8 mouse cellular contexts compared by ENCODE assay signal in genomic region chr4:56946641-56947640, GRCm38 (mm10). TPM values are rescaled to one million over a fixed set of nuclear protein-coding genes. Genes with fewer than 3 reads are reported as not detected.
DNase-seq lines count a peak whose midpoint lies in the region; ATAC-seq lines count a peak whose summit lies in the region.

Gene Tmem245 (minus strand): TSS chr4:56947437.

- peak; percentile 97 to 98 for ATAC-seq in hematopoietic stem cell, adult 5-6 weeks (replicated peaks in 1 of 2; ENCODE audit: insufficient read depth in 1 of 2, low FRiP score in 2 of 2, low TSS enrichment in 1 of 2, low read depth in 1 of 2, poor library complexity in 2 of 2, severe bottlenecking in 2 of 2)
- peak; percentile 94 for ATAC-seq in lung, embryonic 16.5 days (ENCODE audit: low read depth)

- DNase-seq in MEL-GATA-1-ER (ENCODE audit: extremely low read depth, low read depth) = peak; percentile 88
- peak; percentile 91 for DNase-seq in cerebellum, adult 8-10 months
- peak; percentile 97 for DNase-seq in forelimb bud, embryonic 11.5 days (ENCODE audit: low read depth, low spot score)
- DNase-seq in layer of hippocampus, adult 9-10 months (ENCODE audit: low spot score) = peak; percentile 81
- peak; percentile 64 for DNase-seq in ovary, postnatal 10 days (ENCODE audit: low spot score)
- peak; percentile 82 to 88 for DNase-seq in thymus, postnatal 10 days (ENCODE audit: low spot score in 2 of 2)

- H3K27ac ChIP-seq in lung, embryonic 16.5 days (ENCODE audit: low read length) = peak within 1 kb of the TSS; percentile 90

- peaks cover 35% of the 10 kb centered on the region for H3K4me1 ChIP-seq in lung, embryonic 16.5 days (replicated peaks; ENCODE audit: control insufficient read depth, insufficient read depth, low read length)

- H3K36me3 ChIP-seq in lung, embryonic 16.5 days (ENCODE audit: control insufficient read depth, insufficient read depth, low read length) = no peaks in the 10 kb centered on the region

- WGBS in lung, embryonic 16.5 days = under 1% methylated on average over 101 of the region's 107 CpGs

- peak within 1 kb of the TSS; percentile 92 for H3K4me3 ChIP-seq in lung, embryonic 16.5 days (ENCODE audit: low read length)

- peak within 1 kb of the TSS; percentile 75 for H3K4me2 ChIP-seq in lung, embryonic 16.5 days (ENCODE audit: low read depth, low read length)

- H3K27me3 ChIP-seq in lung, embryonic 16.5 days (ENCODE audit: control insufficient read depth, insufficient read depth, low read depth, low read length) = no peaks in the 10 kb centered on the region

- peak within 1 kb of the TSS; percentile 83 for H3K9ac ChIP-seq in lung, embryonic 16.5 days (ENCODE audit: low read length)

- no peaks in the 10 kb centered on the region for H3K9me3 ChIP-seq in lung, embryonic 16.5 days (ENCODE audit: control insufficient read depth, low read length)

RNA-seq across cellular contexts. Expression of gene Tmem245, which starts in this region (rescaled TPM):
- 10.2 and 11.8 TPM in 2 replicates for total RNA-seq in hematopoietic stem cell, adult 5-6 weeks (2017)
- polyA plus RNA-seq in lung, embryonic 16.5 days (2015; fragmentation: Nextera tagmentation; extraction: Ambion mirVana) = 9.5 and 10.8 TPM in 2 replicates

Comparison
In these comparisons a context has a peak if more than half of its experiments do, and no peak if none do; other contexts are left out.
1. Peak in every context shown above with its lines: DNase-seq, ATAC-seq, H3K4me3 ChIP-seq and H3K27ac ChIP-seq.